Mouse (Mus musculus) MN1 (cell line): Measurements from ENCODE around the gene Upf2.

Source experiments
- DNase-seq: peaks from one replicate; pipeline ENCODE4 v3.0.0-alpha.2; 2016; ENCODE audit warnings: low spot score

Upf2 gene

GRCm38 (mm10) chr2:5950766-5951595 is at the start of gene Upf2:
Upf2 (plus strand) TSS chr2:5951469.
- DNase-seq: peak; percentile 91

- peak; percentile 49 for DNase-seq
Measured at GRCm38 (mm10) chr2:5906092-5906491, 45.2 kb upstream of the Upf2 start.

GRCm38 (mm10) chr2:5906625-5907024 is 44.6 kb upstream of the Upf2 start:
- DNase-seq: peak; percentile 49

- no peak for DNase-seq
Measured at GRCm38 (mm10) chr2:5911282-5911965, 39.8 kb upstream of the Upf2 start.

GRCm38 (mm10) chr2:5922823-5923222 is 28.4 kb upstream of the Upf2 start:
- no peak for DNase-seq

GRCm38 (mm10) chr2:5923786-5924185 is 27.5 kb upstream of the Upf2 start:
- DNase-seq: no peak

- no peak for DNase-seq
Measured at GRCm38 (mm10) chr2:5927481-5927880, 23.8 kb upstream of the Upf2 start.

GRCm38 (mm10) chr2:5929793-5930192 is 21.5 kb upstream of the Upf2 start:
- DNase-seq: no peak

- no peak for DNase-seq
Measured at GRCm38 (mm10) chr2:5930291-5931054, 20.8 kb upstream of the Upf2 start.

GRCm38 (mm10) chr2:5931938-5932337 is 19.3 kb upstream of the Upf2 start:
- no peak for DNase-seq

- no peak for DNase-seq
Measured at GRCm38 (mm10) chr2:5934936-5935335, 16.3 kb upstream of the Upf2 start.

GRCm38 (mm10) chr2:5936068-5936467 is 15.2 kb upstream of the Upf2 start:
- DNase-seq: no peak

GRCm38 (mm10) chr2:5936550-5936949 is 14.7 kb upstream of the Upf2 start:
- no peak for DNase-seq

- no peak for DNase-seq
Measured at GRCm38 (mm10) chr2:5939319-5939718, 11.9 kb upstream of the Upf2 start.

- DNase-seq: no peak
Measured at GRCm38 (mm10) chr2:5939911-5940310, 11.4 kb upstream of the Upf2 start.

GRCm38 (mm10) chr2:5940936-5941335 is 10.3 kb upstream of the Upf2 start:
- no peak for DNase-seq

GRCm38 (mm10) chr2:5941861-5942415 is 9.3 kb upstream of the Upf2 start:
- no peak for DNase-seq

GRCm38 (mm10) chr2:5942416-5943032 is 8.7 kb upstream of the Upf2 start, which contains the start of gene Dhtkd1:
Dhtkd1 (minus strand) TSS chr2:5942792.
- peak; percentile 40 for DNase-seq

- DNase-seq: no peak
Measured at GRCm38 (mm10) chr2:5943071-5943470, 8.2 kb upstream of the Upf2 start.

GRCm38 (mm10) chr2:5945629-5946028 is 5.6 kb upstream of the Upf2 start:
- DNase-seq: no peak

GRCm38 (mm10) chr2:5946876-5947275 is 4.4 kb upstream of the Upf2 start:
- no peak for DNase-seq

- no peak for DNase-seq
Measured at GRCm38 (mm10) chr2:5948964-5949363, 2.3 kb upstream of the Upf2 start.
